Mouse (Mus musculus): ENCODE results near the gene Itpk1. TPM values are rescaled to one million over a fixed set of nuclear protein-coding genes. Genes with fewer than 3 reads are reported as not detected.

Itpk1 gene
- polyA plus RNA-seq, 1 experiment: 44.0 TPM

GRCm38 (mm10) chr12:102691180-102691579, 13.6 kb downstream of the Itpk1 start:
- Histone ChIP-seq H3K9ac (ENCODE audit: low read depth, poor library complexity, severe bottlenecking) (no peak overlapping the region), H3K27me3 (ENCODE audit: control insufficient read depth, insufficient read depth, low read length, poor library complexity, severe bottlenecking) (no peaks in the 10 kb centered on the region), H3K4me1 (ENCODE audit: control insufficient read depth, insufficient read depth, low read length) (peaks cover 27% of the 10 kb centered on the region)

GRCm38 (mm10) chr12:102689773-102690563, 14.8 kb downstream of the Itpk1 start:
- H3K36me3 ChIP-seq (ENCODE audit: control insufficient read depth, insufficient read depth, low read length, poor library complexity, severe bottlenecking): no peaks in the 10 kb centered on the region
- H3K4me3 ChIP-seq (ENCODE audit: low read depth, low read length): no peak overlapping the region
- peaks cover 20% of the 10 kb centered on the region for H3K4me1 ChIP-seq (ENCODE audit: control insufficient read depth, insufficient read depth, low read length)
- H3K9me3 ChIP-seq (replicated peaks; ENCODE audit: control insufficient read depth, insufficient read depth, low read length, poor library complexity, severe bottlenecking): no peaks in the 10 kb centered on the region
- no peak overlapping the region for H3K9ac ChIP-seq (ENCODE audit: low read depth, poor library complexity, severe bottlenecking)
- TF ChIP-seq POLR2A (IDR thresholded peaks at IDR 0.05; ENCODE audit: insufficient read depth, low read length) (no peak), CTCF (IDR thresholded peaks at IDR 0.05; ENCODE audit: low read depth, low read length) (no peak)
- H3K27me3 ChIP-seq (ENCODE audit: control insufficient read depth, insufficient read depth, low read length, poor library complexity, severe bottlenecking): no peaks in the 10 kb centered on the region
- H3K27ac ChIP-seq (ENCODE audit: insufficient read depth, low read length): no peak overlapping the region; the same call in 1 of the 2 replicates

More at GRCm38 (mm10) chr12:102691180-102691579, 13.6 kb downstream of the Itpk1 start:
- TF ChIP-seq CTCF (IDR thresholded peaks at IDR 0.05; ENCODE audit: low read depth, low read length) (no peak), POLR2A (IDR thresholded peaks at IDR 0.05; ENCODE audit: insufficient read depth, low read length) (no peak), EP300 (IDR thresholded peaks at IDR 0.05; ENCODE audit: insufficient read depth, low read depth, low read length) (no peak)
- no peaks in the 10 kb centered on the region for H3K9me3 ChIP-seq (replicated peaks; ENCODE audit: control insufficient read depth, insufficient read depth, low read length, poor library complexity, severe bottlenecking)
- H3K4me3 ChIP-seq (ENCODE audit: low read depth, low read length): no peak overlapping the region
- no peak overlapping the region for H3K27ac ChIP-seq (ENCODE audit: insufficient read depth, low read length)
- no peaks in the 10 kb centered on the region for H3K36me3 ChIP-seq (ENCODE audit: control insufficient read depth, insufficient read depth, low read length, poor library complexity, severe bottlenecking)

DNA sequence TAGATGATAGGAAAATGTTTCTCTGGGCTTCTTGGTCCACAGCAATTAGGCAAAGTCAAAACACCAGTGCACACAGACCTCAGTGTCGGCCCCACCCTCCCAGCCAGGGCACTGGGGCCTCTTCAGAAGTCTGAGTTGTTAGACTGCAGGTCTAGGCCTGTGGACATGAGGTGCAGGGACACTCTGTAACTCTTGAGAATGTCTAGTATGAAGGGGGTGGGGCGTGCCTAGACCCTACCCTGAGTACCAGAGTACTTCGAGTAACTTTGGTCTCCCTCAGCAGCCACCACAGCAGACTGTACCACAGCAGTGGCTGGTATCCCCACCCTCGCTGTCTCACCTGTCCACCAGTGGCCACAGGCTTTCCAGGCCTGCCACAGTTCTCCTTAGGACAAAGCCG, 18.4 kb downstream of the Itpk1 start:
- Histone ChIP-seq H3K36me3 (ENCODE audit: control insufficient read depth, insufficient read depth, low read length, poor library complexity, severe bottlenecking) (no peaks in the 10 kb centered on the region), H3K9ac (ENCODE audit: low read depth, poor library complexity, severe bottlenecking) (no peak overlapping the region), H3K4me1 (ENCODE audit: control insufficient read depth, insufficient read depth, low read length) (peaks cover 11% of the 10 kb centered on the region), H3K4me3 (ENCODE audit: low read depth, low read length) (no peak overlapping the region), H3K9me3 (replicated peaks; ENCODE audit: control insufficient read depth, insufficient read depth, low read length, poor library complexity, severe bottlenecking) (no peaks in the 10 kb centered on the region), H3K27me3 (ENCODE audit: control insufficient read depth, insufficient read depth, low read length, poor library complexity, severe bottlenecking) (no peaks in the 10 kb centered on the region), H3K27ac (ENCODE audit: insufficient read depth, low read length) (no peak overlapping the region)
- TF ChIP-seq CTCF (IDR thresholded peaks at IDR 0.05; ENCODE audit: low read depth, low read length): no peak
- no peak for TF ChIP-seq POLR2A (IDR thresholded peaks at IDR 0.05; ENCODE audit: insufficient read depth, low read length)
- TF ChIP-seq EP300 (IDR thresholded peaks at IDR 0.05; ENCODE audit: insufficient read depth, low read depth, low read length): no peak

DNA sequence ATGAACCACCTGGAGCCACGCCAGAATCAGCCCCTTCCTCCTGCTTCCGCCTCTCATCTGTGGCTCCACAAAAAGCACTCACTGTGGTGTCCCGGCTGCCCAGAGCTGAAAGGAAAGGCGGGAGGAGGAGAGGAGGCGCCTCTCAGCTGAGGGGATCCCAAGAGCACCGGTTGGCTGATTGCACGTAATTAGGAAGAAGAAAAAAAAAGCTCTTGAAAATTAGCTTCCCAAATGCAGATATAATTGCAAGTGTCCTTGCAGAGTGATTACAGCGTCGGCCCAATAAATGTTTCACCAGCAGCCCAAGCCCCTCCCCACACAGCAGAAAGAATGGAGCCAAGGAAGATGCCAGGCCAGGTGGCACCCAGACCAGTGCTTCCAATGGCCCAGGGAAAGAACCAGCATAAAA, 19.2 kb downstream of the Itpk1 start:
- H3K4me1 ChIP-seq (ENCODE audit: control insufficient read depth, insufficient read depth, low read length): peaks cover 11% of the 10 kb centered on the region
- no peak overlapping the region for H3K9ac ChIP-seq (ENCODE audit: low read depth, poor library complexity, severe bottlenecking)
- no peak for TF ChIP-seq CTCF (IDR thresholded peaks at IDR 0.05; ENCODE audit: low read depth, low read length)
- TF ChIP-seq POLR2A (IDR thresholded peaks at IDR 0.05; ENCODE audit: insufficient read depth, low read length): no peak
- no peak for TF ChIP-seq EP300 (IDR thresholded peaks at IDR 0.05; ENCODE audit: insufficient read depth, low read depth, low read length)
- no peaks in the 10 kb centered on the region for H3K27me3 ChIP-seq (ENCODE audit: control insufficient read depth, insufficient read depth, low read length, poor library complexity, severe bottlenecking)
- no peaks in the 10 kb centered on the region for H3K36me3 ChIP-seq (ENCODE audit: control insufficient read depth, insufficient read depth, low read length, poor library complexity, severe bottlenecking)
- H3K9me3 ChIP-seq (replicated peaks; ENCODE audit: control insufficient read depth, insufficient read depth, low read length, poor library complexity, severe bottlenecking): no peaks in the 10 kb centered on the region
- no peak overlapping the region for H3K4me3 ChIP-seq (ENCODE audit: low read depth, low read length)
- H3K27ac ChIP-seq (ENCODE audit: insufficient read depth, low read length): no peak overlapping the region

DNA sequence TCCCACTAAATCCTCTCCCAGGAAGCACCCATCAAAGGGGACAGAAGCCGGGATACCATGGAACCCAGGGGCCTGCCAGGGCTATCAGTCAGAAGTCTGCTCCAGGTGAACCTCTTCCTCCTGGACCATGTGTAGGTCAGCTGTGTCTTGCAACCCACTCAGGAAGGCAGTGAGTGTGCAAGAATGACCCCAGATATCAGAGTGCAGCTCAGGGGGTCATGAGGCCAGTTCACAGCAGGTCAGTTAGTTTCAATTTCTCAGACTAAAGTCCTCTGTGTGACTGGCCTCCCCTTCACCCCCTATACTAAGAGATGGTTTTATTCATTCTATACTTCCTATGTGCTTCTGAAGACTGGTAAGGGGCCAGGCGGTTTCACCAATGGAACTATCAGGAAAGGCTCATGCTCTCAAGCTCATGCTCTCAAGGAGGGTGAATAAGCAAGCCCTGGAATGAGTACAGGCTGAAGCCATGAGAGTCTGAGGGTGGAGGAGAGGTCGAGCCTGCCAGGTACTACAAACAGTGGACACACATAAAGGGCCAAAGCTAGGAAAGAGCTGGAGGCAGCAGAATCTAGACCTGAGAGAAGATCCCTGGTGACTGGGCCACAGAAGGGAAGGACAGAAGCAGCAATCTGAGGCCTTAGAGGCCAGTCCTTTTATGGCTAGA, 19.9 kb downstream of the Itpk1 start:
- no peaks in the 10 kb centered on the region for H3K27me3 ChIP-seq (ENCODE audit: control insufficient read depth, insufficient read depth, low read length, poor library complexity, severe bottlenecking)
- H3K9ac ChIP-seq (ENCODE audit: low read depth, poor library complexity, severe bottlenecking): no peak overlapping the region
- H3K27ac ChIP-seq (ENCODE audit: insufficient read depth, low read length): no peak overlapping the region
- peaks cover 8% of the 10 kb centered on the region for H3K4me1 ChIP-seq (ENCODE audit: control insufficient read depth, insufficient read depth, low read length)
- H3K4me3 ChIP-seq (ENCODE audit: low read depth, low read length): no peak overlapping the region
- no peaks in the 10 kb centered on the region for H3K9me3 ChIP-seq (replicated peaks; ENCODE audit: control insufficient read depth, insufficient read depth, low read length, poor library complexity, severe bottlenecking)
- H3K36me3 ChIP-seq (ENCODE audit: control insufficient read depth, insufficient read depth, low read length, poor library complexity, severe bottlenecking): no peaks in the 10 kb centered on the region
- TF ChIP-seq EP300 (IDR thresholded peaks at IDR 0.05; ENCODE audit: insufficient read depth, low read depth, low read length) (no peak), POLR2A (IDR thresholded peaks at IDR 0.05; ENCODE audit: insufficient read depth, low read length) (no peak), CTCF (IDR thresholded peaks at IDR 0.05; ENCODE audit: low read depth, low read length) (no peak)

- H3K9me3 ChIP-seq (replicated peaks; ENCODE audit: control insufficient read depth, insufficient read depth, low read length, poor library complexity, severe bottlenecking): no peaks in the 10 kb centered on the region
- peaks cover 7% of the 10 kb centered on the region for H3K4me1 ChIP-seq (ENCODE audit: control insufficient read depth, insufficient read depth, low read length)
- no peak overlapping the region for H3K27ac ChIP-seq (ENCODE audit: insufficient read depth, low read length)
- no peak overlapping the region for H3K9ac ChIP-seq (ENCODE audit: low read depth, poor library complexity, severe bottlenecking)
- no peaks in the 10 kb centered on the region for H3K27me3 ChIP-seq (ENCODE audit: control insufficient read depth, insufficient read depth, low read length, poor library complexity, severe bottlenecking)
- H3K36me3 ChIP-seq (ENCODE audit: control insufficient read depth, insufficient read depth, low read length, poor library complexity, severe bottlenecking): no peaks in the 10 kb centered on the region
- no peak overlapping the region for H3K4me3 ChIP-seq (ENCODE audit: low read depth, low read length)
- TF ChIP-seq POLR2A (IDR thresholded peaks at IDR 0.05; ENCODE audit: insufficient read depth, low read length): no peak
- no peak for TF ChIP-seq CTCF (IDR thresholded peaks at IDR 0.05; ENCODE audit: low read depth, low read length)
- TF ChIP-seq EP300 (IDR thresholded peaks at IDR 0.05; ENCODE audit: insufficient read depth, low read depth, low read length): no peak
Measured at GRCm38 (mm10) chr12:102683979-102684378, 20.8 kb downstream of the Itpk1 start.
